Mouse (Mus musculus): ENCODE measurements around the gene Mrpl20.
A peak's percentile ranks its signal among the peaks of the same experiment; 100 is the strongest.
"Not testable (repeated sequence)": the region's sequence is repeated elsewhere in the genome, so short reads cannot be mapped to it uniquely, and the experiment has no call there.

Mrpl20 gene

DNA sequence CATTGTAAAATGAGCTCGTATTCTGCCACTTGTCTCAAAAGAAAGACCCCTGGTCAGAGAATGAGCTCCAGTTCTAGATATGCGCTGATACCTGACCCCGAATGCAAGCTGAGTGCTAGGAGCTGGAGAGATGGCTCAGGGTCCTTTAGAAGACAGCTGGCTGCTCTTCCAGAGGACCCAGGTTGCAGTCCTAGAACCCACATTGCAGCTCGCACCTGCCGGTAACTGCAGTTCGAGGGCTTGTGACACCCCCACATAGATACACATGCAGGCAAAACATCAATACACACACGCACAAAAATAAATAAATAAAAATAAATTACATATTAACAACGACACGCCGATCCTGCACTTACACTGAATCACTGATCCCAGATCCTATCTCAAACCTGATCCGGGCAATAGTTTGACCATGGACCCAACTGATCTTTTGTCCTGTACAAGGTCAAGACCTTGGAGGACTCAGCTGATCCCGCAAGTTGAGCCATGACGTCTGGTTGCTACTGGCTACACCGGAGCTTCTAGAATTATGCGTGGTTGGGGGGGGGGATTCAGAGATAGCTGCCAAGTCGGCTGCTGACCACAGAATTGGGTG is 19.1 kb upstream of the Mrpl20 start:
- no peak for DNase-seq (ENCODE audit: low spot score)

DNA sequence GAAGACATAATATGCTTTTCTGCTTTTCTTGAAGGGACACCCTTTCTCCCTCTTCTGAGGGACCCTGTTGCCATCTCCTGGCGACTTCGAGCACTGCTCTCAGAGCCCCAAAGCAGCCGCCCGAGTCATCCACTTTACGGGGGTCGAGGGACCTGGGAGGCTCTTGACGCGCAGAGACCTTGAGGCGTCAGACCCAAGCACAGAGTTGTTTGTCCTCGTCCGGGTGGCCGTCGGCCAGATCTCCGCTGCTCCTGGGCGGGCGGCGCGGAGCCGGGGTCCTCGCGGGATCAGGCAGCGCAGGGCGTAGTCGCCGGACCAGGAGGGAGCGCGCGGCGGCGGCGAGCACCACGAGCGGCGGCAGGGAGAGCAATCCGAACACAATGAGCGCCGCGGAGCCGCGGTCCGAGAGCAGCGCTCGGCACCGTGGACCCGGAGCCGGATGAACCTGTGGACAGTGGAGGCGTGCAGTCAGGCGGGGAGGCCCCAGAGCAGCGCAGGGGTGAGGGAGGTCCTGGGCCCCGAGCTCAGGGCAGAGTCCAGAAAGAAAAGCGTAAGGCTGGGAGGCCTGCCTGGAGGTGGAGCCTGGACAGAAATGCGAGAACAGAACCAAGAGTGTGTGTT is 18.5 kb upstream of the Mrpl20 start:
- DNase-seq (ENCODE audit: low spot score) = peak; percentile 56

DNA sequence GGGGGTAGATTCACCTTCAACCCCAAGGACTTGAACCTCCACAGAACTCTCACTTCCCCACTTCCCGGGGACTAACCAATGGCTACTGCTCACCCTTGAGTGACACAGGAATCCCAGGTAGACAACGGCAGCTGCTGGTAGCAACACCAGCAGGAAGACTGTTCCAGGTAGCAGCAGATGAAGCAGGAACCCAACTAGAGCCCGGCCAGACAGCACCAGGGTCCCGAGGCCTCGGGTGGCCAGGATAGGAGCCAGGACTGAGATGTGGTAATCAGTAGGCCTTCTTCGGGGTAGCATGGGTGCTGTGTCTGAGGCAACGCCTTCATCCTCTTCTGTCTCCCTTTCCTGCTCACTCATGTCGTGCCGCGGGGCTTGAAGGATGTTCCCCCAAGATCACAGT is 17.4 kb upstream of the Mrpl20 start:
- DNase-seq (ENCODE audit: low spot score) = no peak

DNA sequence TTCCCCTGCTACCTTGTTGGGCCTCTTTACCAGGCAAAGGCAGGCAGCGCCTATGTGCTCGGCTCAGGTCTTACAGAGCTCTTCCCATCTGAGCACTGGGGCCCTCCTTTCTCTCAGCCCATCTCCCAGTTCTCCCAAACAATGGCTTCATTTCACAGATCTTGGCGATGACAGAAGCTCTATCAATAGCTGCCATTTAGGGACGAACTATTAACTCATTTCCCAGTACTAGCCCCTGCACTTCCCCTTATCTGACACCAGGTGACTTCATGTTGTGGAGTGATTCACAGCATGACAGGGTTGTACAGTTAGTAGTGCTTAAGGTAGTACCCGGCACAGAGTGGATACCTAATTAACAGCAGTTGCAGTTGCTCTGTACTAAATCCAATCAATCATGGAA is 16.9 kb upstream of the Mrpl20 start, which contains the start of gene Tmem88b:
Gene Tmem88b (minus strand): TSS at position 56 of the 400 bp plus-strand sequence.
- no peak for DNase-seq (ENCODE audit: low spot score)

DNA sequence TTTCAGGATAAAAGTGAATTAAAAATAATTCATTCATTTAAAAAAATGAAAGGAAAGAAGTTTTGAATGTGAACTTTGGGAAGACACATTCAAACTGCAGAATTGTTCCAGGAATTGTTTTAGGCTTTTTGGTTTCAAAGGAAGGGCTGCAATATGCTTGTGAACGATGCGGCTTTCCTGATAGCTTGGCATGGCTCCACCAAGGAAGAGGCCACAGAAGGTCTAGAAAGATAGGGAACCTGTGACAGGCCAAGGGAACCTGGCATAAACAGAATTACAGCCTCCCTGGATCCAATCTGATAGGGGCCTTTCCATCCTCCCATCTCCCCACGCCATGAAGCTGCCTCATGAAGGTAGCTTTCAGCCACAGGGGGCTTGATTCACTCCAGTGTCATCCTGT is 14.4 kb upstream of the Mrpl20 start:
- no peak for DNase-seq (ENCODE audit: low spot score)

DNA sequence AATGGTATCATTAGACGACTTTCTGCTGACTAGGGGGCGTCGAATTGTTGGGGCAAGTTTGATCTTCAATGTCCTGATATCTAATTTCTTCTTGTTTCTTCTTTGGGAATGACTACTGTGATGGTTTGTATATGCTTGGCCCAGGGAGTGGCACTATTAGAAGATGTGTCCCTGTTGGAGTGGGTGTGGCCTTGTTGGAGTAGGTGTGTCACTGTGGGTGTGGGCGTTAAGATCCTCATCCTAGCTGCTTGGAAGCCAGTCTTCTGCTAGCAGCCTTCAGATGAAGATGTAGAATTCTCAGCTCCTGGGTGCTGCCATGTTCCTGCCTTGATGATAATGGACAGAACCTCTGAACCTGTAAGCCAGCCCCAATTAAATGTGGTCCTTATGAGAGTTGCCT is 13.8 kb upstream of the Mrpl20 start:
- not testable (repeated sequence) for DNase-seq (ENCODE audit: low spot score)

DNA sequence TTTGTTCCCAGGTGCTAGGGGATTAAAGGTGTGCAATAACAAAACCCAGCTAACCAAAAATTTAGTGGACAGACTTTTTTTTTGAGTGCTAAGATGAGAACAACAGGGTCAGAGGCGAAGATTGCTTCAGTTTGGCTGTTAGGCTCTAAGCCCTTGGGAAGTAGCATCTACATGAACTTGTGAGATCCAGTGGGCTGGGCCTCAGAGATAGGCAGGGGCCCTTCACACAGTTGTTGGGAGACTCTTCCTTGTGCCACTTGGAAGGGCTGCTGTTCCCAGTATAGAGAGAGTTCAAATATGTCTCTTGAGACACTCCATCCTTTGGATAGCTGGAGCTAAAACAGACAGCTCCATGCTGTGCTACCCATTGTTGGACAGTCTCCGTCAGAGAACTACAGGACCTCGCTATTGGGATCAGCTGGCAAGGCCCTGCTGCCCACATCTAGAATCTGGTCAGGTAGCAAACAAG is 12.6 kb upstream of the Mrpl20 start, which contains the start of gene Ankrd65:
Gene Ankrd65 (plus strand): TSS at position 419 of the 469 bp plus-strand sequence.
- no peak for DNase-seq (ENCODE audit: low spot score)

DNA sequence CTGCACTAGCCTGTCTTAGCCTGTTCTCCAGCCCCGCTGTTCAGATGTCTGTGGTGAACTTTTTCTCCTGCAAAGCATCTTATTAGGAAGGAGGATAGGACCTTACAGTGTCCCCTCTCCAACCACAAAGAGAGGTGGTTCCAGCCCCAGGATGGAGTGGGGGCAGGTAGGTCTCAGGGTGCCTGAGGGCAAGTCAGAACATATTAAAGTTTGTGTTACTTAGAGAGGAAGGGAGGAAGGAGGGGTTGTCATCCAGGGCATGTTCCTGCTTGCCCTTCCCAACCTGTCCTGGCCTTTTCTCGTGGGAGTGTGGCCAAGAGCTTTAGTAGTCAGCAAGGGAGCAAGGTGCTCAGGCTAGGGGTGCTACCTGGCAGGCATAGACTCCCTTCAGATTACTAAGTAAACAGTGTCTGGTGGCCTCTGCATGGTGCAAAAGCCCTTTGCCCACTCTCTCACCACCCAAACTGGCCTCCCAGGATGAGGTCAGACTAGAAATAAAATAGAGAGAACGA is 12.0 kb upstream of the Mrpl20 start:
- DNase-seq (ENCODE audit: low spot score) = no peak

DNA sequence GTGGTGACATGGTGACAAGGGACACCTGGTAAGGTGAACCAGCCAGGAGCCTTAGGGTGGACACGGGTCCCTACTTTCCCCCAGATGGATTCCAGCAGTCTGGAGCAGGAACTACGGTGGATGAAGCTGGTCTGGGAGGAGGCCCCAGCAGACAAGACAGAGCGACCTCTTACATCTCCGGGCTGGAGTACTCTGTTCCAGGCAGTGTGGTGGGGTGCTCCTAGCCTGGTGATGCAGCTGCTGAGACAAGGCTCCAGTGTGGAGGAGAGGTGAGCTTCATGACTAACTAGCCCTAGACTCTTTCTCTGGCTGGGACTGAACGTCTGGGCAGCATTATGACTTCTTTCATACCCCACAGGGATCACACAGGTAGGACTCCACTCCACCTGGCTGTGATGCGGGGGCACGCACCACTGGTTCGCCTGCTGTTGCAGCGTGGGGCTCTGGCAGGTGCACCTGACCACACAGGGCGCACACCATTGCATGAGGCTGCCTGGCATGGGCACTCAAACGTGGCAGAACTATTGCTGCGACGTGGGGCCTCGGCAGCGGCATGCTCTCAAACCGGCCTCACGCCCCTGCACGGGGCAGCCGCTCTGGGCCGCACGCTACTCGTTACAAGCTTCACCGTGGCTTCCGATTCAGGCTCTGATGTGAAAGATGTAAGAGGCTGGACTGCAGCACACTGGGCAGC is 11.3 kb upstream of the Mrpl20 start:
- DNase-seq (ENCODE audit: low spot score) = no peak

DNA sequence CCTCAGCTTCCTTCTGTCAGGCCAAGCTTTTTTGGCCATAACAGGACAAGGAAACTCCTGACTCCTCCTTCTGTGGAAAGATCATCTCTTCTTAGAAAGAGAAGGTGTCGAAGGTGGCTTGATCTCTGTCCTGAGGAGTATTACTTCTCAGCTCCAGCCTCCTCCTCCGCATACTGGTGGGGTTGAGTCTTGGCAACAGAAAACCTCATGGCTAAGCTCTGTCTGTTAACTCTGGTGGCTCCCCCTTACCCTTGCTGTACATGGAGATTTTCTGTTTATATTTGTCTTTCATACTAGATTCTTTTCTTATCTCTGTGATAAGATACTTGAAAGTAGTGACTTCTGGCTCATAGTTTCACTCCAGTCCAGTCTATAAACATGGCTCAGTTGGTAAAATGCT is 8.9 kb upstream of the Mrpl20 start:
- no peak for DNase-seq (ENCODE audit: low spot score)

DNA sequence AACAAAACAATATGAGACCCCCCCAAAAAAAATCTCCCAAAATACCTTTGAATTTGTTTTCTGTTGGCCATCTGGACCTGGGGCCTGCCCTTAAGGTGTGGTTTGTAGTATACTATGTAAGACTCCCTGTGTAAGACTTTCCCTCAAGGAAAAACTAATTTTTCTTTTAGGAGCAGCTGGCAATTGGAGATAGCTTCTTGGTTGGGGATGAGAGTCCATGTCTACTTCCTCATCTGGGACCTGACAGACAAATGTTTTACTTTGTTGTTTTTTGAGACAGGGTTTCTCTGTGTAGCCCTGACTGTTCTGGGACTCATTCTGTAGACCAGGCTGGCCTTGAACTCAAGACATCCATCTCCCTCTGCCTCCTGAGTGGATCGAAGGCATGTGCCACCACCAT is 603 bp upstream of the Mrpl20 start:
- no peak for DNase-seq (ENCODE audit: low spot score)

DNA sequence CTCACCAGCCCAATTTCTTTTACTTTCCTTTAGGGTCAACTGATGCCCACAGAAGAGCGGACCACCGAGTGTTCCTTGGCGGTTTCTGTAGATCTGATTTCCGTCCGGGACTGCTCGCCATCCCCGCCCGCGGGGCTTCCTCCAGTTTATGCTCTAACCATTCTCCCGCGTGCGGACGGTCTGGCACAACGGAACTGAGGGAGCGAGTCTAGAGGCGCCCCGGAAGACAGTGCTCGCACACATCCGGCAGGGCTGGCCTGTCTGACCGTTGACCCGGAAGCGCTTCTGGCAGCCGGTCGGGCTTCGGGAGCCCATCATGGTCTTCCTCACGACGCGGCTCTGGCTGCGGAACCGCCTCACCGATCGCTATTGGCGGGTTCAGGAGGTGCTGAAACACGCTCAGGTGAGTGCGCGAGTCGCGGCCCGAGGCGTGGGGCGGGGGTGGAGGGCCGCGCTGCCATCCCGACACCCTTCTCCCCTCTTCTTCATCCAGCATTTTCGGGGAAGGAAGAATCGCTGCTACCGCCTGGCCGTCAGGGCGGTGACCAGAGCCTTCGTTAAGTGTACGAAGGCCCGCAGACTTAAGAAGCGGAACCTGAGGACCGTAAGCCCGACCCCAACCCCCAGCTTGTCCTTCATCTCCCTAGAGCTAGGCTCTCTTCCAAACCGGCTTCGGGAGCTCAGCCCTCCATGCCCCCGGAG is 813 bp downstream of the Mrpl20 start:
- peak; percentile 95 for DNase-seq (ENCODE audit: low spot score)

DNA sequence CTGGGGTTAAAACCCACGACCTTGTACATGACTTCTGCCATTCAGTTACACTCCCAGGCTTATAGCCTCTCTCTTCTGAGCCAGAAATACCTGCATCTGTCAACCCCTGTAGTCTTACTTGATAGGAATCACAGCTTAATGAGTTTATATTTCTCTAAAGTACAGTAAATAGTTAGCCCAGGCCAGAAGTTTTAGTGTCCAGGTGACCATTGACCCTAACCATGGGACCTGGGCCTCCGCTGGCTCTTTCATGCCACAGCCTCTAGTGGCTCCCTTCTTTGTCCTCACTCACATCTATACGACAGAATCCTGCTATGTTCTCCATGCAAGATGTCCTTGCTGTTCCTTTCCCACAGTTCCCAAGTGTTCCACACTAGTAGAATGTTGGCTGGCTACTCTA is 5.2 kb downstream of the Mrpl20 start:
- DNase-seq (ENCODE audit: low spot score) = no peak

DNA sequence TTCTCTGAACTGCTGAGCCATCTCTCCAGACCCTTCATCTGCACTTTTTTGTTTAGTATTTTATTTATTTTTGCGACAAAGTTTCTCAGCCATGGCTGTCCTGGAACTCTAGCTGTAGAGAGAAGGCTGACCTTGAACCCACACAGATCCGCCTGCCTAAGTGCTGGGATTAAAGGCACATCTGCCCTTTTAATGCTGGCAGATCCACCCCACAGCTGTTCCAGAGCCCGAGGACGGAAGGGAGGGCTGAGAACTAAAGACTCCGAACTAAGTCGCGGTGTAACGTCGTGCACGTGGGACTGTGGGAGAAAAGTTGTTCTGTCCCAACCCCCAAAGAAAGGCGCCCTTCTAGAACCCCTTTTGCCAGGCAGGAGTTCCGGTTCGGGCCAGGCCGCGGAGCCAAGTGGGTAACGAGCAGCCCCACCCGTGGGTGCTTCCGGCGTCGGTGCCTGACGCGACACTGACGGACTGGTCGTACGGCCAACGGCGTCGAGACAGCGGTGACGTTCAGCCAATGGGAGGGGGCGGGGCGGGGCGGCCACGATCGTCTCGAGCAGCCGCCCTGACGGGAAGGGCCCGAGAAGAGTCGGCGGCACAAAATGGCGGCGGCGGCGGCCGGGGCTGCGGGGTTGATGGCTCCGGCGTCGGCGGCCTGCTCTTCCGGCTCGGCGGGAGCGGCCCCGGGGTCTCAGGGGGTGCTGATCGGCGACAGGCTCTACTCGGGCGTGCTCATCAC is 9.4 kb downstream of the Mrpl20 start, which contains the start of gene Ccnl2:
Gene Ccnl2 (plus strand): TSS at position 561 of the 736 bp plus-strand sequence.
- DNase-seq (ENCODE audit: low spot score) = peak; percentile 95

DNA sequence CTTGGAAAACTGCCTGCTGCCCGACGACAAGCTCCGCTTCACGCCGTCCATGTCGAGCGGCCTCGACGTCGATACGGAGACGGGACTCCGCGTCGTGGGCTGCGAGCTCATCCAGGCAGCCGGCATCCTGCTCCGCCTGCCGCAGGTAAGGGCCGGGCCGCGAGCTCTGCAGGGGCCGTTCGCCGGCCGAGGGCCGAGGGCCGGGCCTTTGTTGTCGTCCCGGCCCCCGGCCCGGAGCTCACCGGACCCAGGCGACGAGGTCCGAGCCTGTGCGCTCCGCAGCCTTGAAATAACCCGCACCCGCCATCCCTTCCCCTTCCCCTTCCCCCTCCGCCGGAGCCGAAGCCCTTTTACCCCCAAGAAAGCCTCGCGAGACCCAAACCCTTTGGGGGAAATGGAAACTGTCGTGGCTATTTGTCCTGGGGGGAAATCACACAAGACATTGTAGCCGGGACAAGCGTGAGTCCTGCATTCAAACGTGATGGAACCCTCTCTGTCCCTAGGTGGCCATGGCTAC is 10.0 kb downstream of the Mrpl20 start:
- peak; percentile 33 for DNase-seq (ENCODE audit: low spot score)

DNA sequence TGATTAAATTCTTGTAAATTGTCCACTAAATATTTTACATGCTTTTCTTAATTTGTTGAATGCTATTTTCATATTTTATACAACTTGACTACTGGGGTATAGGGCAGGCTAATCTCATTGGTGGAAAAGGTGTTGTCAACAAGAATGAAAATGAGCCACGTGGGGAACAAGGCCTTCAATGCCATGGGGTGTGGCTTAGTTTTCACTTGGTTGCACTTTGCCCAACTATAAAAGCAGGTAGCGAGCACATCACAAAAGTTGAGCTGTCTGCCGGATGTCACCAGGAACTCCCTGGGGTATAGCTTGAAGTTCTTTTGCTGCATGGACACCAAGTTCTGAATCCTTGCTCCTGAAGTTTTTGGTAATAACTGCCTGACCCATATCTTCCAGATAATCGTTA is 14.9 kb downstream of the Mrpl20 start:
- no peak for DNase-seq (ENCODE audit: low spot score)

DNA sequence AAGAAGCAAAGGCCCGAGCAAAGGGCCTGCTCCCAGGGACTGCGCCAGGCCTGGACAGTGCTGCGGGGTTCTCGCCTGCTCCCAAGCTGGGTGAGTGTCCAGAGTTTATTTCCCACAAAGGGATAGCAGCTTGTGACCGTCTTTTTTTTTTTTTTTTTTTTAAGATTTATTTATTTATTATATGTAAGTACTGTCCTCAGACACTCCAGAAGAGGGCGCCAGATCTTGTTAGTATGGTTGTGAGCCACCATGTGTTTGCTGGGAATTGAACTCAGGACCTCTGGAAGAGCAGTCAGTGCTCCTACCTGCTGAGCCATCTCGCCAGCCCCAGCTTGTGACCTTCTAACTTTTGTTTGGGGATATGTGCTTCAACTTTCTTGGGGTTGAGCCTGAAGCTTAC is 18.3 kb downstream of the Mrpl20 start:
- peak; percentile 46 for DNase-seq (ENCODE audit: low spot score)

DNA sequence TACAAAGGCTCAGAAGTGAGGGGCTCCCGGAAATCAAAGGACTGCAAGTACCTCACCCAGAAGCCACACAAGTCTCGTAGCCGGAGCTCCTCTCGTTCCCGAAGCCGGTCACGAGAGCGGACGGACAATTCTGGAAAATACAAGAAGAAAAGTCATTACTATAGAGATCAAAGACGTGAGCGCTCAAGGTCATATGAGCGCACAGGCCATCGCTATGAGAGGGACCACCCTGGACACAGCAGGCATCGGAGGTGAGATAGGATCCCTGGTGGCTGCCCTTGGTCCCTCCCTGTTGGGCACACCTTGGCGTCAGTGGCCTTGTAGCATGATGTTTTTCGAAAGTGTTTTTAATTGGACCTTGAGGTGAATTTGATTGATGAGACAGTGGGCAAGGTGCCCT is 20.8 kb downstream of the Mrpl20 start:
- no peak for DNase-seq (ENCODE audit: low spot score)

DNA sequence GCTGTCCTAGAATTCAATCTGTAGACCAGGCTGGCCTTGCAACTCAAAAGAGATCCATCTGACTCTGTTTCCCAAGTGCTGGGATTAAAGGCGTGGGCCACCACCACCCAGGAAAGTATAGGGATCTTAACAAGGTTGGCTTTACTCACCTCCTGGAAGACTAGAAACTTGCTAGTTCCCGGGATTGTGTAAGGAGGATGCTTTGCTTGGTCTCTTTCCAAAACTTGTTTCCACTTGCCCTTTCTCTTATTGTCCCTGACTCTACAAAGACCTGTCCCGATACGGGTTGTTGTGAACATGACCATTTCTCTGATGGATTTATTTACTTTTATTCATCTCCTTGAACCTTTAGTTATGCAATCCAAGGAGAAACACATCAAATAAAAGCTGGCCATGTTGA is 27.2 kb downstream of the Mrpl20 start:
- no peak for DNase-seq (ENCODE audit: low spot score)

DNA sequence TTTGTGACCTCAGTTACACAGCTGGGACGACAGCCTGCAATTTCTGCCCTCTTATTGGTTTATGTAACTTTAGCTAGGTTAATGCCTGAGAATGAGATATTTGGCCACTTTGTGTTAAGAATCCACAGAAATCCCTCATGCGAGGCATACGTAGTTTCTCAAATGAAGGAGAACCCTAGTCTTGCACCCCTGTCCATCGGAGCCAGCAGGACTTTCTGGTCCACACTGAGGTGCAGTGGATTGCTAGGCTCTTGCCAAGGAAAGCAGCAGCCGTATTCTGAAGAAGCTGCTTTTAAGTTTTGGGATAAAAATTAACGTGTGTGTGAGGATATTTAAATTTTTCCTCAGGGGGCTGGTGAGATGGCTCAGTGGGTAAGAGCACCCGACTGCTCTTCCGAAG is 27.9 kb downstream of the Mrpl20 start:
- DNase-seq (ENCODE audit: low spot score) = no peak

DNA sequence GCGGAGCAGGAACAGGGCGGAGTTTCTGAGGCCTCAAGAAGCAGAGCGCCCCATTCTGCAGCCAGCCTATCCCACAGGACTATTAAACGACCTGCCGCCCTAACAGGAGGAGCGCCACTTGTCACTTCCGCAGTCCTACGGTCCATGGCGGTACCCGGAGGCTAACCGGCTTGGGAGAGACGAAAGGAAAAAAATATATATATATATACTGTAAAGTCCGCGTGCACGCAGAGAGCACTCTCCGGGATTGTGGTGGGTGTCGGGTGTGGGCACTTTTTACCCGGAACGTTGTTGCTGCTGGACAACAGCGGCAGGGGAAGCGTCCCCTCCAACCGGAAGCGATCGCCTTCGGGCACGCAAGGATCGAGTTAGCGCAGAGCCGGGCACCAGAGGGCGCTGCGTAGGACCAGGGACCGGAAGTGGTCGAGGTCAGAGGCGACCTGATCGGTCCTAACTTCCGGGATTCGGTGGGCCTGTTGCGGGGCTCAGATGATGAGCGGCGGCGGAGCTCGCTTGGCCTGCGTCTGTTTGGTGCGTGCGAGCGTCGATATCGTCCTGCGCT is 28.6 kb downstream of the Mrpl20 start, which contains the start of gene Aurkaip1:
Gene Aurkaip1 (plus strand): TSS at position 68 of the 562 bp plus-strand sequence.
- DNase-seq (ENCODE audit: low spot score) = peak; percentile 88

Data from T-cell, adult 2 months (primary cell).